Mouse (Mus musculus): Measurements from ENCODE around the gene Chd1l. TPM values are rescaled to one million over a fixed set of nuclear protein-coding genes. Genes with fewer than 3 reads are reported as not detected.

Gene Chd1l
- polyA plus RNA-seq, 1 experiment from 2014 or later: 5.8 TPM

DNA sequence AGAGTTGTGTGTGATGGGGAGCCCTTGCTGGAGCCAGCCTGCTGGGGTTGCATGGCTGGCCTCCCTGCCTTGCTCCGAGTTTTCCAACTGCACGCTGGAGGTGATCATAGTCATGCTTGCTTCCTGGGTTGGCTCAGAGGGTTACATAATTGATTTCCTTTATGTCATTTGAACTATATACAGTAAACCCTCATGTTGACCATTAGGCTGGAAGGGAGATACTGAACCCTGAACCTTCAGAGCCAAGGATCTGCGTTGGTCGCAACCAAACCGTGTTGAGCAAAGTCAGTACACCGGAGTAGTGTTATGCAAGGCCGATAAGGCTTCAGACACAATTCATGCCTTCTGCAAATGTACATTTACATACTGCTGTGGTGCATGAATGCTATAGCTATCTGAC is 17.9 kb upstream of the Chd1l start:
- Histone ChIP-seq H3K4me3 (ENCODE audit: low read length) (no peak overlapping the region), H3K4me1 (ENCODE audit: control insufficient read depth, insufficient read depth, low read depth, low read length) (no peaks in the 10 kb centered on the region), H3K9me3 (ENCODE audit: control insufficient read depth, low read length) (no peaks in the 10 kb centered on the region), H3K36me3 (ENCODE audit: control insufficient read depth, insufficient read depth, low read length) (no peaks in the 10 kb centered on the region), H3K27ac (ENCODE audit: low read depth, low read length) (no peak overlapping the region), H3K4me2 (ENCODE audit: low read length) (no peak overlapping the region), H3K9ac (ENCODE audit: low read depth, low read length) (no peak overlapping the region), H3K27me3 (replicated peaks; ENCODE audit: control insufficient read depth, insufficient read depth, low read length) (no peaks in the 10 kb centered on the region)
- ATAC-seq: no peak
- 80% methylated on average over 7 of the region's 7 CpGs for WGBS

DNA sequence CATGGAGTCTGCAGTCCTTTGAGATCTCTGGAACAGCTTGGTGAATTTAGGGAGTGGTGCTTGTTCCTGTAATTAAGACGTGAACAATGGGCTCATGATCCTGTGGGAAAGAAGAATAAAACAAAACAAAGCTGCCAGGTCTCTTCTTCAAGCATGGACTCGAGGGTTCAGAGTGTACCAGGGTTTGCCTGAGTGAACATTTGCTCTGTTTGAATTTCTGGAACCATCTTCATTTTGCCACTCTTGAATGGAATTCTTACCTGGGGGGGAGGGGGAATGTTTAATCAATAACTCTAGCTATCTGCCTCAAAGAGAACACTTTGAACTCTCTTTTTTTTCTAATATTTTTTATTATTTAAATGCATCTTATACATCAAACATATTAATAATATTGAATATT is 14.6 kb upstream of the Chd1l start:
- no peak overlapping the region for H3K4me3 ChIP-seq (ENCODE audit: low read length)
- no peak overlapping the region for H3K9ac ChIP-seq (ENCODE audit: low read depth, low read length)

DNA sequence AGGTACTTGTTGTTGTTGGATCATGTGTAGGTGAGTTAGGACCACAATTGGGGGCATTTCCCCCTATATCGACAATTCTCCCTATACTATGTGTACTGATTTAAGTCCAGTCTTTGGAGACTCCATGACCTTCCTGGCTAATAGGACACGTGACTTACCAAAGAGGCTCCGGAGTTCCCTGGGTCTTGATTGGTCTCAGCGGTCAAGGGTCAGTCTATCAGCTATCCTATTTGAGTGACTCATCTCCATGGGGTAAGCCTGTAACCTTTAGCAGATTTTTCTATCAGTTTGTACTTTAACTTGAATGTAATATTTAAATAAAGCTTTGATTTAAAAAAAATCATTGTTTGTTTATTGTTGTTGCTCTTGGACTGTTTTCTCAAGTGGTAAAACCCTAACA is 10.7 kb upstream of the Chd1l start:
- Histone ChIP-seq H3K27ac (ENCODE audit: low read depth, low read length) (no peak overlapping the region), H3K4me3 (ENCODE audit: low read length) (no peak overlapping the region), H3K36me3 (ENCODE audit: control insufficient read depth, insufficient read depth, low read length) (no peaks in the 10 kb centered on the region), H3K9me3 (ENCODE audit: control insufficient read depth, low read length) (no peaks in the 10 kb centered on the region), H3K27me3 (replicated peaks; ENCODE audit: control insufficient read depth, insufficient read depth, low read length) (no peaks in the 10 kb centered on the region), H3K9ac (ENCODE audit: low read depth, low read length) (no peak overlapping the region), H3K4me2 (ENCODE audit: low read length) (no peak overlapping the region), H3K4me1 (ENCODE audit: control insufficient read depth, insufficient read depth, low read depth, low read length) (no peaks in the 10 kb centered on the region)
- no peak for ATAC-seq
- WGBS: 91% methylated on average over 4 of the region's 4 CpGs

More for the DNA sequence above, 14.6 kb upstream of the Chd1l start:
- Histone ChIP-seq H3K4me1 (ENCODE audit: control insufficient read depth, insufficient read depth, low read depth, low read length) (no peaks in the 10 kb centered on the region), H3K9me3 (ENCODE audit: control insufficient read depth, low read length) (no peaks in the 10 kb centered on the region), H3K4me2 (ENCODE audit: low read length) (no peak overlapping the region), H3K27ac (ENCODE audit: low read depth, low read length) (no peak overlapping the region), H3K36me3 (ENCODE audit: control insufficient read depth, insufficient read depth, low read length) (no peaks in the 10 kb centered on the region), H3K27me3 (replicated peaks; ENCODE audit: control insufficient read depth, insufficient read depth, low read length) (no peaks in the 10 kb centered on the region)
- no peak for ATAC-seq
- 47% methylated on average over 2 of the region's 2 CpGs for WGBS

GRCm38 (mm10) chr3:97617899-97618298 is 7.9 kb upstream of the Chd1l start:
- no peaks in the 10 kb centered on the region for H3K36me3 ChIP-seq (ENCODE audit: control insufficient read depth, insufficient read depth, low read length)
- no peak overlapping the region for H3K4me3 ChIP-seq (ENCODE audit: low read length)
- H3K4me2 ChIP-seq (ENCODE audit: low read length): no peak overlapping the region
- H3K4me1 ChIP-seq (ENCODE audit: control insufficient read depth, insufficient read depth, low read depth, low read length): no peaks in the 10 kb centered on the region
- no peaks in the 10 kb centered on the region for H3K9me3 ChIP-seq (ENCODE audit: control insufficient read depth, low read length)
- H3K27ac ChIP-seq (ENCODE audit: low read depth, low read length): no peak overlapping the region
- no peak overlapping the region for H3K9ac ChIP-seq (ENCODE audit: low read depth, low read length)
- H3K27me3 ChIP-seq (replicated peaks; ENCODE audit: control insufficient read depth, insufficient read depth, low read length): no peaks in the 10 kb centered on the region
- WGBS: 94% methylated on average over 8 of the region's 8 CpGs
- ATAC-seq: no peak

- WGBS: 90% methylated on average over 18 of the region's 19 CpGs
- no peak overlapping the region for H3K27ac ChIP-seq (ENCODE audit: low read depth, low read length)
- no peaks in the 10 kb centered on the region for H3K4me1 ChIP-seq (ENCODE audit: control insufficient read depth, insufficient read depth, low read depth, low read length)
- H3K9ac ChIP-seq (ENCODE audit: low read depth, low read length): no peak overlapping the region
- H3K27me3 ChIP-seq (replicated peaks; ENCODE audit: control insufficient read depth, insufficient read depth, low read length): no peaks in the 10 kb centered on the region
- H3K36me3 ChIP-seq (ENCODE audit: control insufficient read depth, insufficient read depth, low read length): no peaks in the 10 kb centered on the region
- no peaks in the 10 kb centered on the region for H3K9me3 ChIP-seq (ENCODE audit: control insufficient read depth, low read length)
- H3K4me2 ChIP-seq (ENCODE audit: low read length): no peak overlapping the region
- no peak for ATAC-seq
- no peak overlapping the region for H3K4me3 ChIP-seq (ENCODE audit: low read length)
Measured at GRCm38 (mm10) chr3:97617091-97617825, 7.3 kb upstream of the Chd1l start.

GRCm38 (mm10) chr3:97615933-97616332 is 5.9 kb upstream of the Chd1l start:
- WGBS: 85% methylated on average over 4 of the region's 4 CpGs
- Histone ChIP-seq H3K27me3 (replicated peaks; ENCODE audit: control insufficient read depth, insufficient read depth, low read length) (no peaks in the 10 kb centered on the region; the same call in 1 of the 2 replicates), H3K4me3 (ENCODE audit: low read length) (no peak overlapping the region), H3K4me1 (ENCODE audit: control insufficient read depth, insufficient read depth, low read depth, low read length) (no peaks in the 10 kb centered on the region), H3K4me2 (ENCODE audit: low read length) (no peak overlapping the region), H3K9ac (ENCODE audit: low read depth, low read length) (no peak overlapping the region), H3K27ac (ENCODE audit: low read depth, low read length) (no peak overlapping the region), H3K36me3 (ENCODE audit: control insufficient read depth, insufficient read depth, low read length) (no peaks in the 10 kb centered on the region), H3K9me3 (ENCODE audit: control insufficient read depth, low read length) (no peaks in the 10 kb centered on the region)
- ATAC-seq: no peak

- no peaks in the 10 kb centered on the region; the same call in 1 of the 2 replicates for H3K27me3 ChIP-seq (replicated peaks; ENCODE audit: control insufficient read depth, insufficient read depth, low read length)
- H3K27ac ChIP-seq (ENCODE audit: low read depth, low read length): no peak overlapping the region
- no peak overlapping the region for H3K4me3 ChIP-seq (ENCODE audit: low read length)
- H3K9ac ChIP-seq (ENCODE audit: low read depth, low read length): no peak overlapping the region
- H3K4me2 ChIP-seq (ENCODE audit: low read length): no peak overlapping the region
- whole genome bisulfite sequencing: 34% methylated on average over 1 of the region's 1 CpGs
- H3K36me3 ChIP-seq (ENCODE audit: control insufficient read depth, insufficient read depth, low read length): no peaks in the 10 kb centered on the region
- no peak for ATAC-seq
- no peaks in the 10 kb centered on the region for H3K4me1 ChIP-seq (ENCODE audit: control insufficient read depth, insufficient read depth, low read depth, low read length)
- H3K9me3 ChIP-seq (ENCODE audit: control insufficient read depth, low read length): no peaks in the 10 kb centered on the region
Measured at GRCm38 (mm10) chr3:97615154-97615553, 5.2 kb upstream of the Chd1l start.

- no peak for ATAC-seq
- no peak overlapping the region for H3K27ac ChIP-seq (ENCODE audit: low read depth, low read length)
- 92% methylated on average over 6 of the region's 6 CpGs for WGBS
- no peaks in the 10 kb centered on the region for H3K36me3 ChIP-seq (ENCODE audit: control insufficient read depth, insufficient read depth, low read length)
- H3K4me1 ChIP-seq (ENCODE audit: control insufficient read depth, insufficient read depth, low read depth, low read length): peaks cover 6% of the 10 kb centered on the region
- no peaks in the 10 kb centered on the region for H3K9me3 ChIP-seq (ENCODE audit: control insufficient read depth, low read length)
- H3K4me2 ChIP-seq (ENCODE audit: low read length): no peak overlapping the region
- no peaks in the 10 kb centered on the region; the same call in 1 of the 2 replicates for H3K27me3 ChIP-seq (replicated peaks; ENCODE audit: control insufficient read depth, insufficient read depth, low read length)
- H3K9ac ChIP-seq (ENCODE audit: low read depth, low read length): no peak overlapping the region
- no peak overlapping the region for H3K4me3 ChIP-seq (ENCODE audit: low read length)
Measured at GRCm38 (mm10) chr3:97611021-97611420, 1.0 kb upstream of the Chd1l start.

GRCm38 (mm10) chr3:97609201-97609844 is 680 bp downstream of the Chd1l start:
- H3K36me3 ChIP-seq (ENCODE audit: control insufficient read depth, insufficient read depth, low read length): no peaks in the 10 kb centered on the region
- peak overlapping the region; percentile 92 for H3K9ac ChIP-seq (ENCODE audit: low read depth, low read length)
- H3K4me2 ChIP-seq (ENCODE audit: low read length): peak overlapping the region; percentile 77
- H3K4me1 ChIP-seq (ENCODE audit: control insufficient read depth, insufficient read depth, low read depth, low read length): peaks cover 6% of the 10 kb centered on the region
- no peaks in the 10 kb centered on the region; the same call in 1 of the 2 replicates for H3K27me3 ChIP-seq (replicated peaks; ENCODE audit: control insufficient read depth, insufficient read depth, low read length)
- peak overlapping the region; percentile 82 for H3K4me3 ChIP-seq (ENCODE audit: low read length)
- H3K9me3 ChIP-seq (ENCODE audit: control insufficient read depth, low read length): no peaks in the 10 kb centered on the region
- peak; percentile 70 for ATAC-seq
- peak overlapping the region; percentile 92 for H3K27ac ChIP-seq (ENCODE audit: low read depth, low read length)
- 4% methylated on average over 20 of the region's 20 CpGs for WGBS
